Mouse (Mus musculus) B cell, adult 62 days (primary cell): ENCODE data around the gene Pde11a. TPM values are rescaled to one million over a fixed set of nuclear protein-coding genes. Genes with fewer than 3 reads are reported as not detected.

Experiments used
- total RNA-seq: library from RNA; stranded (reverse); gene quantifications from 4 replicates; pipeline ENCODE4 v1.2.4, GENCODE M21; 2023

The Pde11a gene
- total RNA-seq, result 0.30 to 0.37 TPM in 2 of 4 replicates, not detected in the others

GRCm38 (mm10) chr2:76338215-76339156 is at the start of gene Pde11a:
Gene Pde11a, minus strand, starts transcription at chr2:76338774.

DNA sequence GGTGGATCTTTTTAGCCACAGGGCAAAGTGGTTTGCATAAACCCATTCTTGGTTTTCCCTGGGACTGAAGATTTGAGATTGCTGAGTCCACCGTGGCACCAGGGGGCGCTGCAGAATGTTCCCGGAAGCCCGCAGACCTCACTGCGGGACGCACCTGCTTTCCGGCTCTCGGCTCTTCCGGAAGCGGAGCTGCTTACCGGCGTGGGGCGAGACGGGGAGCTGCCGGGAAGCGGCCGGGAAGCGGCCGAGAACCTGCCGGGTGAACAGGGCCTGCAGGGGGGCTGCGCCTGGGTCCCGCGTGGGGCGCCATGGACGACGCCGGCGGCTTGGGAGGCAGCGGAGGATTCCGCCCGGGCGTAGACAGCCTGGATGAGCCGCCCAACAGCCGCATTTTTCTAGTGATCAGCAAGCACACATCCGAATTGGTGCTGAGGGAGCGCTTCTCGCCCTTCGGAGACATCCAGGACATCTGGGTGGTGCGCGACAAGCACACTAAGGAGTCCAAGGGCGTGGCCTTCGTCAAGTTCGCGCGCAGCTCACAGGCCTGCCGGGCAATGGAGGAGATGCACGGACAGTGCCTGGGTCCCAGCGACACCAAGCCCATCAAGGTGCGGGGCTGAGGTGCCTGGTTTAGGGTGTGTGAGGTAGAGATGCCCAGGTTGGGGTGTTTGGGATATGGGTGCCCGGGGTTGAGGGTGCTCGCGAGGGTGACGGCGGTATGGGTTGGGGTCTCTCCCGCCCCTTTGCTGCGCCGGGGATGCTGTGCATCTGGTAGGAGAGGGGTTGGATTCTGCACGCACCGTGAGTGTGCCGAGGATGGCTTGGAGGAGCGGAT is 31.5 kb upstream of the Pde11a start, which contains the start of gene Rbm45:
Gene Rbm45, plus strand, starts transcription at position 164 of the 835 bp plus-strand sequence.

GRCm38 (mm10) chr2:76360226-76360625 is 21.7 kb upstream of the Pde11a start, which contains the start of gene Cyct:
Gene Cyct, minus strand, starts transcription at chr2:76360450.

DNA sequence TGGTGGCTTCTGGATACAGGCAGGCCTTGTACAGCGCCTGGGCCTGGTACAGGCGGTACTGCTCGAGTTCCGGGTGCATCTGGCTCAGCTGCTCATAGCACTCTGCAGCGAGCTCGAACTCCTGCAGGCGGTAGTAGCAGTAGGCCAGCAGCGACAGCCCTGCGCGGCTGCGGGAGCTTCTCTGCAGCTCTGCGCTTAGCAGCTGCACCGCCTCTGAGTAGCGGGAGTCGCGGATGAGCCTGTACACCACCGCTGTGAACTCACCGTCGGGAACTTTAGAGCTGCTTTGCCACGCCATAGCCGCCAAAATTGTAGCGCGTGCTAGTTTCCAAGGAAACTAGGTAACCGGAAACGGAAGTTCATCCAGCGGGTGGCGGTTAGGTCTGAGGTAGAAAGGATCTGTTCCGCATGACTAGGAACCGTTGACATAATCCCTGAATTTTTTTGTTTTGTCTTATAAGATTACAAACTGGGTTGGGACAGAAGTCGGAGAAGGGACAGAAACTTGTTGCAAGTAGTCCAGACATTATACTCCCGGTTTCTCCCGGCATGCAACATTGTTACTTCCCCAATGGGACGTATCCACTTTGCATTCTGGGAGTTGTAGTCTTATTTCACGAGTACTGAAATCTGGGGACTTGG is 357.0 kb downstream of the Pde11a start, which contains the start of gene Ttc30a1:
Gene Ttc30a1, minus strand, starts transcription at position 528 of the 642 bp plus-strand sequence.

DNA sequence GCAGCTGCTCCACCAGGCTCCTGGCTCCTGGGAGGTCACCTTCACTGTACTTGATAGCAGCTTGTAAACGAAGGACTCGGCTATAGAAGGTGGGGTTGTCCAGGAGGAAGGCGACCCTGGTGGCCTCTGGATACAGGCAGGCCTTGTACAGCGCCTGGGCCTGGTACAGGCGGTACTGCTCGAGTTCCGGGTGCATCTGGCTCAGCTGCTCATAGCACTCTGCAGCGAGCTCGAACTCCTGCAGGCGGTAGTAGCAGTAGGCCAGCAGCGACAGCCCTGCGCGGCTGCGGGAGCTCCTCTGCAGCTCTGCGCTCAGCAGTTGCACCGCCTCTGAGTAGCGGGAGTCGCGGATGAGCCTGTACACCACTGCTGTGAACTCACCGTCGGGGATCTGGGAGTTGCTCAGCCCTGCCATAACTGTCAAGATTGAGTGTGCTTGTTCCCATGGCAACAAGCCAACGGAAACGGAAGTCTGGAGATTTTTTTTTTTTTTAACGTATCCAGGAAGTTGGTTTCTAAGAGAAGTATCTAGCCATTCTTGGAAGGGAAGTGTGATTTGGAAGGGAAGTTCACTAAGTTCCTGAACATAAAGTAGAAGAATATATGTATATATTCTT is 360.7 kb downstream of the Pde11a start, which contains the start of gene Ttc30a2:
Gene Ttc30a2, minus strand, starts transcription at position 419 of the 617 bp plus-strand sequence.

Other genes with a start within 250 kb of the Pde11a start
- gene Cyct, start 21.7 kb upstream of the Pde11a start, total RNA-seq, result not detected in 4 replicates
- 31.9 to 36.6 TPM (median 35.9 TPM) in 4 replicates for gene Rbm45, start 31.2 kb upstream of the Pde11a start, total RNA-seq
- 0.14 to 0.31 TPM (median 0.24 TPM) in 4 replicates for gene Osbpl6, start 67.7 kb upstream of the Pde11a start, total RNA-seq